Mouse (Mus musculus) macrophage (primary cell): ENCODE measurements around the gene Foxf1. TPM values are rescaled to one million over a fixed set of nuclear protein-coding genes. Genes with fewer than 3 reads are reported as not detected.

ENCODE experiments used
- H3K27ac ChIP-seq: fragments of 350-480 bp; formaldehyde crosslinking; 2 replicates; pipeline ENCODE4 v1.9.0; 2021
- H3K36me3 ChIP-seq: fragments of 350-480 bp; formaldehyde crosslinking; 2 replicates; pipeline ENCODE4 v1.9.0; 2021; ENCODE audit errors: inconsistent target
- H3K4me3 ChIP-seq: fragments of 350-480 bp; formaldehyde crosslinking; 2 replicates; pipeline ENCODE4 v1.9.0; 2021; ENCODE audit errors: inconsistent target
- H3K79me2 ChIP-seq: fragments of 350-480 bp; formaldehyde crosslinking; 2 replicates; pipeline ENCODE4 v1.9.0; 2021; ENCODE audit errors: inconsistent target
- WGBS: methylation state at CpG from one replicate; pipeline ENCODE4 v1.1.7; 2026; ENCODE audit warnings: inconsistent platforms; ENCODE audit not compliant: missing documents; 5-methylcytosine and 5-hydroxymethylcytosine counted together
- polyA plus RNA-seq: library from polyadenylated mRNA; stranded (reverse); fragments of 250-400 nt; gene quantifications from 3 replicates; pipeline ENCODE4 v1.2.4, GENCODE M21; 2018; ENCODE audit warnings: inconsistent platforms

Foxf1 gene
- polyA plus RNA-seq, 1 experiment from 2014 or later, result 0.22 TPM

GRCm38 (mm10) chr8:121127291-121127701, 43.1 kb downstream of the Foxf1 start:
- WGBS, result 13% methylated on average over 11 of the region's 11 CpGs
- no peak overlapping the region for H3K4me3 ChIP-seq
- H3K27ac ChIP-seq, result no peak overlapping the region
- no peaks in the 10 kb centered on the region for H3K36me3 ChIP-seq
- no peaks in the 10 kb centered on the region for H3K79me2 ChIP-seq

GRCm38 (mm10) chr8:121127756-121128375, 43.7 kb downstream of the Foxf1 start, which contains the start of gene Foxl1:
TSS of gene Foxl1 (plus strand) at chr8:121127940.
- Histone ChIP-seq H3K79me2 (no peaks in the 10 kb centered on the region), H3K36me3 (no peaks in the 10 kb centered on the region), H3K4me3 (no peak within 1 kb of the TSS), H3K27ac (no peak within 1 kb of the TSS)
- 7% methylated on average over 43 of the region's 43 CpGs for WGBS

GRCm38 (mm10) chr8:121128531-121129264, 44.5 kb downstream of the Foxf1 start:
- no peak overlapping the region for H3K27ac ChIP-seq
- no peaks in the 10 kb centered on the region for H3K79me2 ChIP-seq
- no peaks in the 10 kb centered on the region for H3K36me3 ChIP-seq
- WGBS, result 7% methylated on average over 54 of the region's 55 CpGs
- H3K4me3 ChIP-seq, result no peak overlapping the region

GRCm38 (mm10) chr8:121129265-121129940, 45.2 kb downstream of the Foxf1 start:
- Histone ChIP-seq H3K36me3 (no peaks in the 10 kb centered on the region), H3K27ac (no peak overlapping the region), H3K4me3 (no peak overlapping the region), H3K79me2 (no peaks in the 10 kb centered on the region)
- WGBS, result 28% methylated on average over 15 of the region's 16 CpGs

- H3K4me3 ChIP-seq, result no peak overlapping the region
- no peaks in the 10 kb centered on the region for H3K36me3 ChIP-seq
- 55% methylated on average over 5 of the region's 5 CpGs for WGBS
- no peak overlapping the region for H3K27ac ChIP-seq
- H3K79me2 ChIP-seq, result no peaks in the 10 kb centered on the region
Observed at GRCm38 (mm10) chr8:121130522-121130921, 46.3 kb downstream of the Foxf1 start.

- no peaks in the 10 kb centered on the region for H3K36me3 ChIP-seq
- no peak overlapping the region for H3K4me3 ChIP-seq
- H3K79me2 ChIP-seq, result no peaks in the 10 kb centered on the region
- 92% methylated on average over 5 of the region's 5 CpGs for WGBS
- no peak overlapping the region for H3K27ac ChIP-seq
Observed at GRCm38 (mm10) chr8:121132961-121133513, 48.9 kb downstream of the Foxf1 start.

GRCm38 (mm10) chr8:121134102-121134501, 49.9 kb downstream of the Foxf1 start:
- Histone ChIP-seq H3K4me3 (no peak overlapping the region), H3K36me3 (no peaks in the 10 kb centered on the region), H3K27ac (no peak overlapping the region), H3K79me2 (no peaks in the 10 kb centered on the region)
- WGBS, result 95% methylated on average over 10 of the region's 10 CpGs

GRCm38 (mm10) chr8:121134512-121134911, 50.3 kb downstream of the Foxf1 start:
- no peaks in the 10 kb centered on the region for H3K36me3 ChIP-seq
- WGBS, result 88% methylated on average over 11 of the region's 11 CpGs
- no peaks in the 10 kb centered on the region for H3K79me2 ChIP-seq
- H3K4me3 ChIP-seq, result no peak overlapping the region
- H3K27ac ChIP-seq, result no peak overlapping the region

- WGBS, result 86% methylated on average over 6 of the region's 6 CpGs
- H3K27ac ChIP-seq, result no peak overlapping the region
- H3K79me2 ChIP-seq, result no peaks in the 10 kb centered on the region
- no peak overlapping the region for H3K4me3 ChIP-seq
- H3K36me3 ChIP-seq, result no peaks in the 10 kb centered on the region
Observed at GRCm38 (mm10) chr8:121136856-121137255, 52.7 kb downstream of the Foxf1 start.

Other genes starting within 250 kb of the Foxf1 start
- 17.1 to 23.8 TPM (median 18.7 TPM) in 3 replicates for gene Mthfsd, start 24.0 kb downstream of the Foxf1 start, polyA plus RNA-seq
- gene Foxc2, start 31.8 kb downstream of the Foxf1 start, polyA plus RNA-seq, result not detected in 3 replicates
- gene Foxl1, start 43.6 kb downstream of the Foxf1 start, polyA plus RNA-seq, result not detected in 3 replicates